Mouse (Mus musculus): ENCODE results near the gene Ablim1.

DNA sequence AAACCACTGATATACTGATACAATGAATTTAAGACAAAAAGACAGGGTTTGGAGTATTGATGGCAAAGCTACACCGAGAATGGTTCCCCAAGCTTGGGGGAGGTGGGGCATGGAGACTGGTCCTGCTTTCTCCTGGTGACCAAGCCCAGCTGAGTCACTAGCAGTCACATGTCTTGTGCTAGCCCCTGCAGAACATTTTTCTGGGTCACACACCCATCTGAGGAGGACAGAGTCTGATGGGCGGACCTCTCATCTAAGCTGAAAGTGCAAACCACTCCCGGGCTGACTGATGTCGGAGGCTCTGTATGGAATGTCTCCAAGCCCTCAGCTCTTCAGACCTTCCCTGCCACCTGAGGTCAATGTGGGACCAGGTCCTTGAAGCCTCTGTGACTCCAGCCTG, 184.1 kb downstream of the Ablim1 start:
- TF ChIP-seq CTCF (IDR thresholded peaks at IDR 0.05; ENCODE audit: low read depth) (no peak), EP300 (optimal IDR thresholded peaks at IDR 0.05) (no peak)

Data from stomach, postnatal 0 days (tissue).